9 mouse cellular contexts compared by ENCODE assay signal in genomic region chr6:128104712-128105324, GRCm38 (mm10). TPM values are rescaled to one million over a fixed set of nuclear protein-coding genes. Genes with fewer than 3 reads are reported as not detected.
DNase-seq lines count a peak whose midpoint lies in the region; ATAC-seq lines count a peak whose summit lies in the region.
"Had no signal": no experiment of that assay in that cellular context is flagged by ENCODE, and none has a peak within 500 bp of the region (broad histone marks: within the 10 kb centered on the region; RNA-seq: fewer than 3 reads in every experiment).

No protein-coding gene starts in this region.

- H3K4me1 ChIP-seq in heart, embryonic 15.5 days (replicated peaks), result peaks cover 67% of the 10 kb centered on the region
- peaks cover 60% of the 10 kb centered on the region for H3K4me1 ChIP-seq in embryonic facial prominence, embryonic 10.5 days
- peaks cover 60% of the 10 kb centered on the region for H3K4me1 ChIP-seq in lung, embryonic 16.5 days (replicated peaks; ENCODE audit: control insufficient read depth, insufficient read depth, low read length)

- H3K36me3 ChIP-seq in heart, embryonic 15.5 days, result no peaks in the 10 kb centered on the region
- H3K36me3 ChIP-seq in embryonic facial prominence, embryonic 10.5 days (replicated peaks), result no peaks in the 10 kb centered on the region
- H3K36me3 ChIP-seq in lung, embryonic 16.5 days (ENCODE audit: control insufficient read depth, insufficient read depth, low read length), result no peaks in the 10 kb centered on the region; the same call in 1 of the 2 replicates

- no peak overlapping the region for H3K4me2 ChIP-seq in heart, embryonic 15.5 days
- H3K4me2 ChIP-seq in lung, embryonic 16.5 days (ENCODE audit: low read depth, low read length), result peak overlapping the region; percentile 2; the same call in 1 of the 2 replicates

- H3K27ac ChIP-seq in heart, embryonic 15.5 days, result peak overlapping the region; percentile 41
- peak overlapping the region; percentile 11; the same call in 1 of the 2 replicates for H3K27ac ChIP-seq in embryonic facial prominence, embryonic 10.5 days (replicated peaks)
- H3K27ac ChIP-seq in lung, embryonic 16.5 days (ENCODE audit: low read length), result peak overlapping the region; percentile 95

- WGBS in heart, embryonic 15.5 days, result 66% methylated on average over 7 of the region's 7 CpGs
- WGBS in embryonic facial prominence, embryonic 10.5 days, result 76% methylated on average over 7 of the region's 7 CpGs
- 43% methylated on average over 7 of the region's 7 CpGs for WGBS in lung, embryonic 16.5 days

- intact Hi-C loops in heart, postnatal 10 days (cut with DNase I), result no loop called here

- H3K4me3 ChIP-seq in heart, embryonic 15.5 days, result no peak overlapping the region
- no peak overlapping the region for H3K4me3 ChIP-seq in embryonic facial prominence, embryonic 10.5 days
- H3K4me3 ChIP-seq in lung, embryonic 16.5 days (ENCODE audit: low read length), result no peak overlapping the region
- H3K4me3 ChIP-seq: erythroblast, embryonic 14.5 days had no signal

- H3K9me3 ChIP-seq in heart, embryonic 15.5 days (replicated peaks), result no peaks in the 10 kb centered on the region
- H3K9me3 ChIP-seq in embryonic facial prominence, embryonic 10.5 days, result no peaks in the 10 kb centered on the region
- H3K9me3 ChIP-seq in lung, embryonic 16.5 days (ENCODE audit: control insufficient read depth, low read length), result no peaks in the 10 kb centered on the region

- H3K27me3 ChIP-seq in heart, embryonic 15.5 days, result no peaks in the 10 kb centered on the region
- no peaks in the 10 kb centered on the region for H3K27me3 ChIP-seq in embryonic facial prominence, embryonic 10.5 days (replicated peaks; ENCODE audit: low read depth, poor library complexity, severe bottlenecking)
- H3K27me3 ChIP-seq in lung, embryonic 16.5 days (ENCODE audit: control insufficient read depth, insufficient read depth, low read depth, low read length), result no peaks in the 10 kb centered on the region

- no peak for DNase-seq in heart, postnatal 10 days
- peak; percentile 35 for DNase-seq in embryonic facial prominence, embryonic 10.5 days (ENCODE audit: low spot score)
- peak; percentile 72 to 88 for DNase-seq in kidney, adult 8-10 months
- DNase-seq in thymus, adult 18-20 months, result no peak
- no peak for DNase-seq in adrenal gland, adult 8-10 months
- no peak for DNase-seq in ovary, postnatal 10 days (ENCODE audit: low spot score)

- no peak overlapping the region for H3K9ac ChIP-seq in heart, embryonic 15.5 days
- H3K9ac ChIP-seq in lung, embryonic 16.5 days (ENCODE audit: low read length), result peak overlapping the region; percentile 26; the same call in 1 of the 2 replicates

- ATAC-seq in heart, embryonic 15.5 days (replicated peaks; ENCODE audit: insufficient number of reproducible peaks, insufficient read depth, low FRiP score, low read depth), result no peak
- peak; percentile 62 for ATAC-seq in lung, embryonic 16.5 days (ENCODE audit: low read depth)

RNA-seq across cellular contexts. Expression of gene Tspan9, which starts 38.6 kb away (rescaled TPM):
- 134 and 142 TPM in 2 replicates for polyA plus RNA-seq in heart, embryonic 15.5 days (2015; fragmentation: Nextera tagmentation; extraction: Ambion mirVana)
- total RNA-seq in heart, postnatal 10 days (2021), result 100 to 1,000 TPM; 184 to 197 TPM
- 69.3 and 69.7 TPM in 2 replicates for polyA plus RNA-seq in embryonic facial prominence, embryonic 10.5 days (2016; fragmentation: Nextera tagmentation; extraction: Ambion mirVana)
- 142 and 158 TPM in 2 replicates for polyA plus RNA-seq in lung, embryonic 16.5 days (2015; fragmentation: Nextera tagmentation; extraction: Ambion mirVana)
- total RNA-seq in adrenal gland, adult 8-10 months (2022), result 10 to 100 TPM; 47.8 to 65.5 (median 52.4) TPM

Comparison
In these comparisons a context has a peak if more than half of its experiments do, and no peak if none do; other contexts are left out.
1. H3K27ac ChIP-seq: peak in every context shown above with its lines; median percentile 95 in lung, embryonic 16.5 days; 41 in heart, embryonic 15.5 days; 11 in embryonic facial prominence, embryonic 10.5 days.
2. DNase-seq: peak in embryonic facial prominence, embryonic 10.5 days (single experiment) and kidney, adult 8-10 months (2 of 2); none in heart, postnatal 10 days (0 of 2), thymus, adult 18-20 months (0 of 2), adrenal gland, adult 8-10 months (single experiment) and ovary, postnatal 10 days (single experiment).